Mouse (Mus musculus) ES-Bruce4 (cell line): ENCODE measurements around the gene Usp54.

Experiments
- CTCF ChIP-seq: IDR thresholded peaks from one replicate; pipeline ENCODE4 v1.8.1; 2011; ENCODE audit warnings: low read depth, low read length
- EP300 ChIP-seq: IDR thresholded peaks from 2 replicates; pipeline ENCODE4 v1.6.1; 2011; ENCODE audit warnings: low read depth, low read length; ENCODE audit not compliant: insufficient read depth
- POLR2A ChIP-seq: IDR thresholded peaks from one replicate; pipeline ENCODE4 v1.8.1; 2011; ENCODE audit warnings: low read length; ENCODE audit not compliant: insufficient read depth

DNA sequence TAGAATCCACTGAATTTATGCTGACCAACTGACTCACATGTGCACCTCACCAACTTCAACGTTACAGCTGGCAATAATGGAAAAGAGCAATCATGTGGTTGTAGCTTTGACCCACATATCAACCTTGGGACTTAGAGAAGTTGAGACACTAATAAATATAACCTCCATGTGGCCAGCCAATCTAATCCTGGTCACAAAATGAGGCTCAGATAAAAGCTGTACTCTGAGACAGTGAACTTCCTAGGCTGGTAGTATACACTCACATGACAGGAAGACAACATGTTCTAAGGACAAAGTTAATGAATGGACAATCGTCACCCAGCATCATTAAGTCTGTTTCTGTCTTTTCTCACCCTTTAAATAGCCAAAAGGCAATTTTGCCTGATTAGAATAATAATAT is 14.4 kb downstream of the Usp54 start:
- TF ChIP-seq CTCF (no peak), POLR2A (no peak), EP300 (no peak)
